Mouse (Mus musculus) gonadal fat pad, adult 2 months (tissue): ENCODE results near the gene Gm17019. TPM values are rescaled to one million over a fixed set of nuclear protein-coding genes. Genes with fewer than 3 reads are reported as not detected.
"Not testable (repeated sequence)": the region's sequence is repeated elsewhere in the genome, so short reads cannot be mapped to it uniquely, and the experiment has no call there.

Experiments
- DNase-seq: peaks from one replicate; pipeline ENCODE4 v3.0.0-alpha.2; 2012; ENCODE audit warnings: low read depth
- polyA plus RNA-seq: library from polyadenylated mRNA; depleted of rRNA; stranded (reverse); fragments of >200 nt; gene quantifications from 2 replicates; pipeline ENCODE4 v1.2.3, GENCODE M21; 2012; rRNA removed

Gene Gm17019
- polyA plus RNA-seq, 1 experiment: not detected

GRCm38 (mm10) chr5:14996670-14997249 lies 36.0 kb downstream of the Gm17019 start:
- DNase-seq: not testable (repeated sequence)

GRCm38 (mm10) chr5:14994124-14994523 lies 38.7 kb downstream of the Gm17019 start:
- DNase-seq: not testable (repeated sequence)

GRCm38 (mm10) chr5:14990375-14991158 lies 42.2 kb downstream of the Gm17019 start:
- not testable (repeated sequence) for DNase-seq

- not testable (repeated sequence) for DNase-seq
Observed at GRCm38 (mm10) chr5:14986649-14987387, 46.0 kb downstream of the Gm17019 start.

Other genes starting within 250 kb of the Gm17019 start
- not detected in 2 replicates for gene Gm9758, start 118.1 kb downstream of the Gm17019 start, polyA plus RNA-seq
- gene Speer4e, start 94.6 kb downstream of the Gm17019 start, polyA plus RNA-seq: 0.08 TPM in 1 of 2 replicates, not detected in the other
- not detected in 2 replicates for gene Gm10354, start 54.1 kb downstream of the Gm17019 start, polyA plus RNA-seq